Mouse (Mus musculus) MEL (cell line): ENCODE results near the gene Slc37a4.
"Not testable (repeated sequence)": the region's sequence is repeated elsewhere in the genome, so short reads cannot be mapped to it uniquely, and the experiment has no call there.

Source experiments
- MAFK ChIP-seq: IDR thresholded peaks from 2 replicates; pipeline ENCODE4 v1.6.1; 2011; ENCODE audit warnings: low read depth, mild to moderate bottlenecking, low read length, improper control_type of control experiment, borderline replicate concordance
- MXI1 ChIP-seq: IDR thresholded peaks from 2 replicates; pipeline ENCODE4 v1.6.1; 2011; ENCODE audit warnings: mild to moderate bottlenecking, low read depth, low read length, improper control_type of control experiment

DNA sequence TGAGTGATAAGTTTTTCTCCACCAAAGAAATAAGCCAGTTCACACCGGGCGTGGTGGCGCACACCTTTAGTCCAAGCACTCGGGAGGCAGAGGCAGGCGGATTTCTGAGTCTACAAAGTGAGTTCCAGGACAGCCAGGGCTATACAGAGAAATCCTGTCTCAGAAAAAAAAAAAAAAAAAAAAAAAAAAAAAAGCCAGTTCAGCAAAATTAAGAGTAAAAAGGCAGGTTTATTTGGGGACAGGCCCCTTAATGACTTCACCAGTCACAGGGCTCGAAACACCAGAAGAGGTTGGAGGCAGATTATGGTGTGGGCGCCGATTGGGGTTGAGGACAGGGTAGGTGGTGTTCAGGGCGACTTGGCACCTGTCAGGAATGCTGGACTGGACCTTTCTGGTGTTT lies 23.1 kb downstream of the Slc37a4 start:
- not testable (repeated sequence) for TF ChIP-seq MXI1
- peak; percentile 64; the same call in 1 of the 2 replicates for TF ChIP-seq MAFK
